Mouse (Mus musculus) adrenal gland, adult 8-10 months (tissue): ENCODE measurements at regions not wholly inside any gene's neighbourhood (a gene's known extent, or its start where the extent isn't known, plus 50 kb on each side); places are given as distances from the start of the nearest gene placed in this dataset.

Source experiments
- DNase-seq: peaks from one replicate; pipeline ENCODE4 v3.0.0; 2022

GRCm38 (mm10) chr15:68811041-68811440 lies 2310.3 kb upstream of the Lrrc6 start:
- DNase-seq: no peak

- no peak for DNase-seq
Observed at GRCm38 (mm10) chr15:68810593-68810992, 2309.9 kb upstream of the Lrrc6 start.

GRCm38 (mm10) chr15:68808175-68808574 lies 2307.5 kb upstream of the Lrrc6 start:
- DNase-seq: no peak

- DNase-seq: no peak
Observed at GRCm38 (mm10) chr15:68804254-68804653, 2303.5 kb upstream of the Lrrc6 start.

- DNase-seq: no peak
Observed at GRCm38 (mm10) chr15:68801763-68802162, 2301.1 kb upstream of the Lrrc6 start.

- DNase-seq: no peak
Observed at GRCm38 (mm10) chr15:68797406-68797805, 2296.7 kb upstream of the Lrrc6 start.

- no peak for DNase-seq
Observed at GRCm38 (mm10) chr15:68795239-68795960, 2294.7 kb upstream of the Lrrc6 start.

- no peak for DNase-seq
Observed at GRCm38 (mm10) chr15:68759948-68760347, 2259.2 kb upstream of the Lrrc6 start.

- no peak for DNase-seq
Observed at GRCm38 (mm10) chr15:68755255-68755654, 2254.5 kb upstream of the Lrrc6 start.

GRCm38 (mm10) chr15:68754834-68755233 lies 2254.1 kb upstream of the Lrrc6 start:
- no peak for DNase-seq

GRCm38 (mm10) chr15:68739344-68739743 lies 2238.6 kb upstream of the Lrrc6 start:
- no peak for DNase-seq

GRCm38 (mm10) chr15:68721250-68721649 lies 2220.5 kb upstream of the Lrrc6 start:
- DNase-seq: no peak

- DNase-seq: no peak
Observed at GRCm38 (mm10) chr15:68719486-68719885, 2218.8 kb upstream of the Lrrc6 start.

- no peak for DNase-seq
Observed at GRCm38 (mm10) chr15:68714337-68714736, 2213.6 kb upstream of the Lrrc6 start.

GRCm38 (mm10) chr15:68707306-68707705 lies 2206.6 kb upstream of the Lrrc6 start:
- no peak for DNase-seq

- no peak for DNase-seq
Observed at GRCm38 (mm10) chr15:68695041-68695650, 2194.4 kb upstream of the Lrrc6 start.

- no peak for DNase-seq
Observed at GRCm38 (mm10) chr15:68667462-68667861, 2166.8 kb upstream of the Lrrc6 start.

- no peak for DNase-seq
Observed at GRCm38 (mm10) chr15:68665331-68665730, 2164.6 kb upstream of the Lrrc6 start.

GRCm38 (mm10) chr15:68656722-68657121 lies 2156.0 kb upstream of the Lrrc6 start:
- DNase-seq: no peak

- DNase-seq: no peak
Observed at GRCm38 (mm10) chr15:68655046-68655445, 2154.3 kb upstream of the Lrrc6 start.

GRCm38 (mm10) chr15:68650609-68651008 lies 2149.9 kb upstream of the Lrrc6 start:
- no peak for DNase-seq

- no peak for DNase-seq
Observed at GRCm38 (mm10) chr15:68650033-68650432, 2149.3 kb upstream of the Lrrc6 start.

- DNase-seq: no peak
Observed at GRCm38 (mm10) chr15:68646865-68647264, 2146.2 kb upstream of the Lrrc6 start.

GRCm38 (mm10) chr15:68644862-68645261 lies 2144.2 kb upstream of the Lrrc6 start:
- DNase-seq: no peak
